Mouse (Mus musculus): ENCODE measurements around the gene Cstf2t. TPM values are rescaled to one million over a fixed set of nuclear protein-coding genes. Genes with fewer than 3 reads are reported as not detected.

Cstf2t gene
- polyA plus RNA-seq (2014; fragmentation: Nextera tagmentation; extraction: Ambion mirVana): 32.5 and 34.2 TPM in 2 replicates

GRCm38 (mm10) chr19:31082662-31083429, at the start of gene Cstf2t:
Gene Cstf2t, plus strand, starts transcription at chr19:31082837.
- 3% methylated on average over 56 of the region's 56 CpGs for WGBS
- Histone ChIP-seq H3K9me3 (ENCODE audit: control insufficient read depth, low read depth, low read length) (no peaks in the 10 kb centered on the region; the same call in 1 of the 2 replicates), H3K36me3 (ENCODE audit: control insufficient read depth, insufficient read depth, low read length) (peaks cover 20% of the 10 kb centered on the region)

GRCm38 (mm10) chr19:31038951-31039350, 43.7 kb upstream of the Cstf2t start:
- ATAC-seq (ENCODE audit: insufficient number of reproducible peaks, insufficient read depth, low FRiP score, low read depth): no peak
- no peaks in the 10 kb centered on the region for H3K9me3 ChIP-seq (ENCODE audit: control insufficient read depth, low read depth, low read length)
- no peak overlapping the region for H3K9ac ChIP-seq (replicated peaks; ENCODE audit: low read depth, low read length)
- H3K4me2 ChIP-seq (replicated peaks; ENCODE audit: low read depth, low read length): no peak overlapping the region
- H3K4me3 ChIP-seq (ENCODE audit: low read depth, low read length): no peak overlapping the region
- 77% methylated on average over 3 of the region's 3 CpGs for WGBS
- H3K36me3 ChIP-seq (ENCODE audit: control insufficient read depth, insufficient read depth, low read length): no peaks in the 10 kb centered on the region
- H3K27ac ChIP-seq (ENCODE audit: low read length): no peak overlapping the region
- H3K27me3 ChIP-seq (ENCODE audit: control insufficient read depth, insufficient read depth, low read length): no peaks in the 10 kb centered on the region
- no peaks in the 10 kb centered on the region for H3K4me1 ChIP-seq (ENCODE audit: control insufficient read depth, insufficient read depth, low read length)

More at GRCm38 (mm10) chr19:31082662-31083429, at the start of gene Cstf2t:
- Histone ChIP-seq H3K27ac (ENCODE audit: low read length) (peak within 1 kb of the TSS; percentile 76; the same call in 1 of the 2 replicates), H3K27me3 (ENCODE audit: control insufficient read depth, insufficient read depth, low read length) (no peaks in the 10 kb centered on the region), H3K4me2 (replicated peaks; ENCODE audit: low read depth, low read length) (peak within 1 kb of the TSS; percentile 87), H3K9ac (replicated peaks; ENCODE audit: low read depth, low read length) (peak within 1 kb of the TSS; percentile 79), H3K4me3 (ENCODE audit: low read depth, low read length) (peak within 1 kb of the TSS; percentile 70), H3K4me1 (ENCODE audit: control insufficient read depth, insufficient read depth, low read length) (peaks cover 11% of the 10 kb centered on the region; the same call in 1 of the 2 replicates)
- ATAC-seq (ENCODE audit: insufficient number of reproducible peaks, insufficient read depth, low FRiP score, low read depth): peak; percentile 100

GRCm38 (mm10) chr19:31040948-31041847, 41.4 kb upstream of the Cstf2t start:
- H3K4me1 ChIP-seq (ENCODE audit: control insufficient read depth, insufficient read depth, low read length): no peaks in the 10 kb centered on the region
- no peak overlapping the region for H3K9ac ChIP-seq (replicated peaks; ENCODE audit: low read depth, low read length)
- no peaks in the 10 kb centered on the region for H3K36me3 ChIP-seq (ENCODE audit: control insufficient read depth, insufficient read depth, low read length)
- H3K4me3 ChIP-seq (ENCODE audit: low read depth, low read length): no peak overlapping the region
- no peak for ATAC-seq (ENCODE audit: insufficient number of reproducible peaks, insufficient read depth, low FRiP score, low read depth)
- no peaks in the 10 kb centered on the region for H3K27me3 ChIP-seq (ENCODE audit: control insufficient read depth, insufficient read depth, low read length)
- no peak overlapping the region for H3K27ac ChIP-seq (ENCODE audit: low read length)
- no peaks in the 10 kb centered on the region for H3K9me3 ChIP-seq (ENCODE audit: control insufficient read depth, low read depth, low read length)
- 73% methylated on average over 2 of the region's 2 CpGs for WGBS
- H3K4me2 ChIP-seq (replicated peaks; ENCODE audit: low read depth, low read length): no peak overlapping the region

GRCm38 (mm10) chr19:31046601-31047000, 36.0 kb upstream of the Cstf2t start:
- no peaks in the 10 kb centered on the region for H3K27me3 ChIP-seq (ENCODE audit: control insufficient read depth, insufficient read depth, low read length)
- no peaks in the 10 kb centered on the region for H3K36me3 ChIP-seq (ENCODE audit: control insufficient read depth, insufficient read depth, low read length)
- no peaks in the 10 kb centered on the region for H3K9me3 ChIP-seq (ENCODE audit: control insufficient read depth, low read depth, low read length)
- H3K4me1 ChIP-seq (ENCODE audit: control insufficient read depth, insufficient read depth, low read length): no peaks in the 10 kb centered on the region
- H3K4me3 ChIP-seq (ENCODE audit: low read depth, low read length): no peak overlapping the region
- 92% methylated on average over 4 of the region's 4 CpGs for WGBS
- H3K27ac ChIP-seq (ENCODE audit: low read length): no peak overlapping the region
- H3K9ac ChIP-seq (replicated peaks; ENCODE audit: low read depth, low read length): no peak overlapping the region
- ATAC-seq (ENCODE audit: insufficient number of reproducible peaks, insufficient read depth, low FRiP score, low read depth): no peak
- no peak overlapping the region for H3K4me2 ChIP-seq (replicated peaks; ENCODE audit: low read depth, low read length)

- no peaks in the 10 kb centered on the region for H3K27me3 ChIP-seq (ENCODE audit: control insufficient read depth, insufficient read depth, low read length)
- no peak for ATAC-seq (ENCODE audit: insufficient number of reproducible peaks, insufficient read depth, low FRiP score, low read depth)
These were observed 17.9 kb upstream of the Cstf2t start for GRCm38 (mm10) chr19:31064740-31065139.

GRCm38 (mm10) chr19:31065206-31065781, 17.3 kb upstream of the Cstf2t start:
- Histone ChIP-seq H3K9ac (replicated peaks; ENCODE audit: low read depth, low read length) (no peak overlapping the region), H3K36me3 (ENCODE audit: control insufficient read depth, insufficient read depth, low read length) (no peaks in the 10 kb centered on the region), H3K4me1 (ENCODE audit: control insufficient read depth, insufficient read depth, low read length) (no peaks in the 10 kb centered on the region), H3K4me2 (replicated peaks; ENCODE audit: low read depth, low read length) (no peak overlapping the region), H3K4me3 (ENCODE audit: low read depth, low read length) (no peak overlapping the region), H3K9me3 (ENCODE audit: control insufficient read depth, low read depth, low read length) (no peaks in the 10 kb centered on the region), H3K27ac (ENCODE audit: low read length) (no peak overlapping the region), H3K27me3 (ENCODE audit: control insufficient read depth, insufficient read depth, low read length) (no peaks in the 10 kb centered on the region)
- 72% methylated on average over 11 of the region's 11 CpGs for WGBS
- no peak for ATAC-seq (ENCODE audit: insufficient number of reproducible peaks, insufficient read depth, low FRiP score, low read depth)

More at GRCm38 (mm10) chr19:31064740-31065139, 17.9 kb upstream of the Cstf2t start:
- no peak overlapping the region for H3K9ac ChIP-seq (replicated peaks; ENCODE audit: low read depth, low read length)
- H3K36me3 ChIP-seq (ENCODE audit: control insufficient read depth, insufficient read depth, low read length): no peaks in the 10 kb centered on the region
- H3K9me3 ChIP-seq (ENCODE audit: control insufficient read depth, low read depth, low read length): no peaks in the 10 kb centered on the region
- H3K4me2 ChIP-seq (replicated peaks; ENCODE audit: low read depth, low read length): no peak overlapping the region
- H3K4me3 ChIP-seq (ENCODE audit: low read depth, low read length): no peak overlapping the region
- no peaks in the 10 kb centered on the region for H3K4me1 ChIP-seq (ENCODE audit: control insufficient read depth, insufficient read depth, low read length)
- WGBS: 66% methylated on average over 1 of the region's 1 CpGs
- no peak overlapping the region for H3K27ac ChIP-seq (ENCODE audit: low read length)

- Histone ChIP-seq H3K4me2 (replicated peaks; ENCODE audit: low read depth, low read length) (peak overlapping the region; percentile 24; the same call in 1 of the 2 replicates), H3K9me3 (ENCODE audit: control insufficient read depth, low read depth, low read length) (no peaks in the 10 kb centered on the region), H3K9ac (replicated peaks; ENCODE audit: low read depth, low read length) (no peak overlapping the region), H3K27me3 (ENCODE audit: control insufficient read depth, insufficient read depth, low read length) (no peaks in the 10 kb centered on the region), H3K4me1 (ENCODE audit: control insufficient read depth, insufficient read depth, low read length) (0 out of 2 replicates have a peak, but pooled peaks cover 4% of the 10 kb centered on the region), H3K4me3 (ENCODE audit: low read depth, low read length) (no peak overlapping the region), H3K36me3 (ENCODE audit: control insufficient read depth, insufficient read depth, low read length) (no peaks in the 10 kb centered on the region), H3K27ac (ENCODE audit: low read length) (peak overlapping the region; percentile 49; the same call in 1 of the 2 replicates)
- 44% methylated on average over 24 of the region's 24 CpGs for WGBS
- ATAC-seq (ENCODE audit: insufficient number of reproducible peaks, insufficient read depth, low FRiP score, low read depth): no peak
These were observed 8.5 kb upstream of the Cstf2t start for GRCm38 (mm10) chr19:31073959-31074716.
